Mouse (Mus musculus): ENCODE data around the gene Mob3c. TPM values are rescaled to one million over a fixed set of nuclear protein-coding genes. Genes with fewer than 3 reads are reported as not detected.

Mob3c gene
- 5.8 and 7.2 TPM in 2 replicates for polyA plus RNA-seq (2011; ENCODE audit: insufficient read length, low read depth, missing spikeins)

GRCm38 (mm10) chr4:115827888-115828571, at the start of gene Mob3c:
Gene Mob3c, plus strand, starts transcription at chr4:115828092.
- H3K4me3 ChIP-seq (ENCODE audit: insufficient read depth, low read length) = peak within 1 kb of the TSS; percentile 84
- no peak for TF ChIP-seq CTCF (IDR thresholded peaks at IDR 0.05; ENCODE audit: borderline replicate concordance, insufficient read depth, low read length)
- peak; percentile 75 for TF ChIP-seq POLR2A (IDR thresholded peaks at IDR 0.05; ENCODE audit: low read depth, low read length)
- H3K27ac ChIP-seq (ENCODE audit: insufficient read depth, low read length) = peak within 1 kb of the TSS; percentile 77
- peaks cover 5% of the 10 kb centered on the region for H3K4me1 ChIP-seq (ENCODE audit: control insufficient read depth, insufficient read depth, low read length)

GRCm38 (mm10) chr4:115780269-115780668, 47.6 kb upstream of the Mob3c start:
- no peaks in the 10 kb centered on the region for H3K4me1 ChIP-seq (ENCODE audit: control insufficient read depth, insufficient read depth, low read length)
- H3K27ac ChIP-seq (ENCODE audit: insufficient read depth, low read length) = no peak overlapping the region
- no peak for TF ChIP-seq CTCF (IDR thresholded peaks at IDR 0.05; ENCODE audit: borderline replicate concordance, insufficient read depth, low read length)
- TF ChIP-seq POLR2A (IDR thresholded peaks at IDR 0.05; ENCODE audit: low read depth, low read length) = no peak
- H3K4me3 ChIP-seq (ENCODE audit: insufficient read depth, low read length) = no peak overlapping the region

- TF ChIP-seq CTCF (IDR thresholded peaks at IDR 0.05; ENCODE audit: borderline replicate concordance, insufficient read depth, low read length) = no peak
- TF ChIP-seq POLR2A (IDR thresholded peaks at IDR 0.05; ENCODE audit: low read depth, low read length) = no peak
Observed at GRCm38 (mm10) chr4:115780918-115781317, 47.0 kb upstream of the Mob3c start, which contains the start of gene Tex38. Gene Tex38, minus strand, starts transcription at chr4:115781018.

GRCm38 (mm10) chr4:115782026-115782805, 45.7 kb upstream of the Mob3c start:
- Histone ChIP-seq H3K4me1 (ENCODE audit: control insufficient read depth, insufficient read depth, low read length) (peaks cover 3% of the 10 kb centered on the region; the same call in 1 of the 2 replicates), H3K4me3 (ENCODE audit: insufficient read depth, low read length) (no peak overlapping the region), H3K27ac (ENCODE audit: insufficient read depth, low read length) (no peak overlapping the region)
- TF ChIP-seq CTCF (IDR thresholded peaks at IDR 0.05; ENCODE audit: borderline replicate concordance, insufficient read depth, low read length) (no peak), POLR2A (IDR thresholded peaks at IDR 0.05; ENCODE audit: low read depth, low read length) (no peak)

More at GRCm38 (mm10) chr4:115780918-115781317, 47.0 kb upstream of the Mob3c start, which contains the start of gene Tex38:
- peaks cover 3% of the 10 kb centered on the region; the same call in 1 of the 2 replicates for H3K4me1 ChIP-seq (ENCODE audit: control insufficient read depth, insufficient read depth, low read length)
- no peak within 1 kb of the TSS for H3K4me3 ChIP-seq (ENCODE audit: insufficient read depth, low read length)
- H3K27ac ChIP-seq (ENCODE audit: insufficient read depth, low read length) = no peak within 1 kb of the TSS

- H3K4me3 ChIP-seq (ENCODE audit: insufficient read depth, low read length) = peak within 1 kb of the TSS; percentile 69
- H3K27ac ChIP-seq (ENCODE audit: insufficient read depth, low read length) = no peak within 1 kb of the TSS
- H3K4me1 ChIP-seq (ENCODE audit: control insufficient read depth, insufficient read depth, low read length) = peaks cover 3% of the 10 kb centered on the region; the same call in 1 of the 2 replicates
- TF ChIP-seq POLR2A (IDR thresholded peaks at IDR 0.05; ENCODE audit: low read depth, low read length) = peak; percentile 61; the same call in 1 of the 2 replicates
- no peak for TF ChIP-seq CTCF (IDR thresholded peaks at IDR 0.05; ENCODE audit: borderline replicate concordance, insufficient read depth, low read length)
Observed at GRCm38 (mm10) chr4:115784769-115785510, 43.0 kb upstream of the Mob3c start, which contains the start of gene Atpaf1. Gene Atpaf1, plus strand, starts transcription at chr4:115784812.

GRCm38 (mm10) chr4:115785511-115786034, 42.3 kb upstream of the Mob3c start:
- Histone ChIP-seq H3K4me3 (ENCODE audit: insufficient read depth, low read length) (peak overlapping the region; percentile 69), H3K4me1 (ENCODE audit: control insufficient read depth, insufficient read depth, low read length) (peaks cover 3% of the 10 kb centered on the region; the same call in 1 of the 2 replicates), H3K27ac (ENCODE audit: insufficient read depth, low read length) (no peak overlapping the region)
- TF ChIP-seq POLR2A (IDR thresholded peaks at IDR 0.05; ENCODE audit: low read depth, low read length) (no peak), CTCF (IDR thresholded peaks at IDR 0.05; ENCODE audit: borderline replicate concordance, insufficient read depth, low read length) (no peak)

GRCm38 (mm10) chr4:115790864-115791263, 37.0 kb upstream of the Mob3c start:
- no peak for TF ChIP-seq CTCF (IDR thresholded peaks at IDR 0.05; ENCODE audit: borderline replicate concordance, insufficient read depth, low read length)
- no peak for TF ChIP-seq POLR2A (IDR thresholded peaks at IDR 0.05; ENCODE audit: low read depth, low read length)
- Histone ChIP-seq H3K4me1 (ENCODE audit: control insufficient read depth, insufficient read depth, low read length) (no peaks in the 10 kb centered on the region), H3K27ac (ENCODE audit: insufficient read depth, low read length) (no peak overlapping the region), H3K4me3 (ENCODE audit: insufficient read depth, low read length) (no peak overlapping the region)

GRCm38 (mm10) chr4:115795360-115795759, 32.5 kb upstream of the Mob3c start:
- Histone ChIP-seq H3K4me3 (ENCODE audit: insufficient read depth, low read length) (no peak overlapping the region), H3K27ac (ENCODE audit: insufficient read depth, low read length) (no peak overlapping the region), H3K4me1 (ENCODE audit: control insufficient read depth, insufficient read depth, low read length) (no peaks in the 10 kb centered on the region)
- no peak for TF ChIP-seq POLR2A (IDR thresholded peaks at IDR 0.05; ENCODE audit: low read depth, low read length)
- no peak for TF ChIP-seq CTCF (IDR thresholded peaks at IDR 0.05; ENCODE audit: borderline replicate concordance, insufficient read depth, low read length)

GRCm38 (mm10) chr4:115799981-115800380, 27.9 kb upstream of the Mob3c start:
- Histone ChIP-seq H3K4me3 (ENCODE audit: insufficient read depth, low read length) (no peak overlapping the region), H3K4me1 (ENCODE audit: control insufficient read depth, insufficient read depth, low read length) (no peaks in the 10 kb centered on the region), H3K27ac (ENCODE audit: insufficient read depth, low read length) (no peak overlapping the region)
- TF ChIP-seq POLR2A (IDR thresholded peaks at IDR 0.05; ENCODE audit: low read depth, low read length) (no peak), CTCF (IDR thresholded peaks at IDR 0.05; ENCODE audit: borderline replicate concordance, insufficient read depth, low read length) (no peak)
